Comparison of ENCODE assay signal across 15 mouse cellular contexts in the genomic region with DNA sequence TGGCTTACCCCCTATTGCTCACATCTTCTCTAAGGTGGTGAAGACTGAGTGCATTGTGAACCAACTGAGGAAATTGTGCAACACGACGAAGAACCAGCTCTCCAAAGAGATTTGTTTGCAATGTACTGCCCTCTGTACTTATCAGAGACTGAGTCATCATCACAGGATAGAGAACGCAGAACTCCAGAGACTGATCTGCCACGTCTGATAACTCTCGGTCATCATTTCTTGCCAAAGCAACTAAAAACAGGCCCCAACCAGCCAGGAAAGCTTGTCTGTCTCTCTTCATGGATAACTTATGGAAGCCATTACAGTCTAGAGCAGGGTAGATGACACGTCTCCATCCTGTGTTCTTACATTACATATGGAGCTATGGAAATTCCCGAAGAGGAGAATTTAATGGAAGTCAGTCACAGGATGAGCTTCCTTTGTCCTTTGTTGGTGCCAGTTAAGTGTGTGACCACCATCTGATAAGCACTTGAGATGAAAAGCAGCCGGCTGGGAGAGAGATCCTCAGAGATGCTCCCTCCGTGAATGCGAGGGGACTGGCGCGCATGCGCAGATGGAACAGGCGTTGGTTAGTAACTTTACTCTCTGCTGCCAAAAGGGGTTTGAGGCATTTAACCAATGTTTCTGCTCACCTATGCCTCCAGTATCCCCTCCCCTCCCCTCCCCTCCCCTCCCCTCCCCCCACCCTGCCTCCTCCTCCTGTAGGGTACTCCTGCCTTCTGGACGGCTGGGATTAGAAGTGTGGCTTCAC.
DNase-seq lines count a peak whose midpoint lies in the region; ATAC-seq lines count a peak whose summit lies in the region.
"Had no signal": no experiment of that assay in that cellular context is flagged by ENCODE, and none has a peak within 500 bp of the region (broad histone marks: within the 10 kb centered on the region; RNA-seq: fewer than 3 reads in every experiment).

No protein-coding gene starts in this region.

- no peak for DNase-seq in heart, embryonic 10.5 days (ENCODE audit: low spot score)
- DNase-seq in right cerebral cortex, postnatal 4 days = peak; percentile 7
- DNase-seq in right cerebral cortex, adult 2 months (ENCODE audit: low spot score in 2 of 2) = no peak
- peak; percentile 78 for DNase-seq in R1 (ENCODE audit: low read depth, low spot score)
- no peak for DNase-seq in layer of hippocampus, postnatal 36 days
- DNase-seq: cerebellum, adult 9-11 months; forebrain, postnatal 0 days; gastrocnemius, postnatal 14 days; kidney, adult 9 months; midbrain, embryonic 14.5 days had no signal

- H3K36me3 ChIP-seq in heart, embryonic 15.5 days = no peaks in the 10 kb centered on the region
- no peaks in the 10 kb centered on the region for H3K36me3 ChIP-seq in heart, embryonic 10.5 days

- H3K9me3 ChIP-seq in heart, embryonic 15.5 days (replicated peaks) = no peaks in the 10 kb centered on the region
- H3K9me3 ChIP-seq in heart, embryonic 10.5 days = no peaks in the 10 kb centered on the region

- H3K9ac ChIP-seq in heart, embryonic 15.5 days = no peak overlapping the region
- H3K9ac ChIP-seq: forebrain, postnatal 0 days had no signal

- WGBS in heart, embryonic 15.5 days = 69% methylated on average over 15 of the region's 15 CpGs
- 61% methylated on average over 15 of the region's 15 CpGs for WGBS in heart, embryonic 10.5 days

- H3K27me3 ChIP-seq in heart, embryonic 15.5 days = no peaks in the 10 kb centered on the region
- H3K27me3 ChIP-seq in heart, embryonic 10.5 days (ENCODE audit: insufficient read depth, poor library complexity, severe bottlenecking) = no peaks in the 10 kb centered on the region
- H3K27me3 ChIP-seq: CH12.LX had no signal

- 0 out of 2 replicates have a peak overlapping the region, but pooled peaks have one; percentile 10 for H3K4me2 ChIP-seq in heart, embryonic 15.5 days

- no peak for ATAC-seq in heart, embryonic 15.5 days (replicated peaks; ENCODE audit: insufficient number of reproducible peaks, insufficient read depth, low FRiP score, low read depth)
- ATAC-seq in megakaryocyte progenitor cell, adult 5-6 weeks (replicated peaks; ENCODE audit: poor library complexity) = 0 out of 2 replicates have a peak, but pooled peaks have one; percentile 37
- no peak for ATAC-seq in activated CD4-positive, CD25-positive, alpha-beta regulatory T cell, adult 4 months
- ATAC-seq: forebrain, postnatal 0 days; hindbrain, embryonic 16.5 days had no signal

- H3K27ac ChIP-seq in heart, embryonic 15.5 days = no peak overlapping the region
- no peak overlapping the region for H3K27ac ChIP-seq in heart, embryonic 10.5 days

- H3K4me1 ChIP-seq in heart, embryonic 15.5 days (replicated peaks) = no peaks in the 10 kb centered on the region
- H3K4me1 ChIP-seq in heart, embryonic 10.5 days = 0 out of 2 replicates have a peak, but pooled peaks cover 3% of the 10 kb centered on the region

- no peak overlapping the region for H3K4me3 ChIP-seq in heart, embryonic 15.5 days
- no peak overlapping the region for H3K4me3 ChIP-seq in heart, embryonic 10.5 days

Comparison
In these comparisons a context has a peak if more than half of its experiments do, and no peak if none do; other contexts are left out.
1. DNase-seq: peak in right cerebral cortex, postnatal 4 days (single experiment) and R1 (single experiment); none in heart, embryonic 10.5 days (single experiment), right cerebral cortex, adult 2 months (0 of 2) and layer of hippocampus, postnatal 36 days (0 of 2).